Comparison of ENCODE assay signal across 23 mouse cellular contexts in the genomic region with DNA sequence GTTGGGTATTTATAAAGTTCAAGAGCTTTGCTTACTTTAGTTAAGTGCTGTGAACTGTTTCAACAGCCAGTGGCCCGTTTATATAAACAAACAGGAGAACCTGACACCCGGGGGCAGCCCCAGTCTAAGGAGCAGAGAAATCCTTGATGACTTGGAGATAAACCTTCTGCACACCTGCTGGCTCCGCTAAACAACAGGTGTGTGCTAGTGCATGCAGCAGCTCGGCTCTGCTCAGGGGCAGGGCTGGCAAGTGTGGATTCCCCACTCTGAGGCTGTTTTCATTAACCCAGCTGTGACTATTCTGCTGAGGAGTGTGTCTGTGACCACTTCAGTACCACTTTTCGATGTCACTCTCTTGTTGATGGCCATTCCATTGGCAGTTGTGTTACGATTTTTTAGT.
DNase-seq lines count a peak whose midpoint lies in the region; ATAC-seq and TF ChIP-seq lines count a peak whose summit lies in the region.
"Had no signal": no experiment of that assay in that cellular context is flagged by ENCODE, and none has a peak within 500 bp of the region (broad histone marks: within the 10 kb centered on the region; RNA-seq: fewer than 3 reads in every experiment).

No protein-coding gene starts in this region.

- no peak overlapping the region for H3K27ac ChIP-seq in kidney, embryonic 15.5 days
- H3K27ac ChIP-seq in kidney, adult 2 months (ENCODE audit: insufficient read depth, low read depth, low read length), result no peak overlapping the region
- no peak overlapping the region for H3K27ac ChIP-seq in midbrain, embryonic 11.5 days (ENCODE audit: low read depth, low read length)
- H3K27ac ChIP-seq in midbrain, embryonic 13.5 days, result no peak overlapping the region
- H3K27ac ChIP-seq: embryonic facial prominence, embryonic 12.5 days; forebrain, embryonic 12.5 days; heart, embryonic 15.5 days; hindbrain, embryonic 14.5 days; liver, embryonic 13.5 days; neural tube, embryonic 15.5 days had no signal

- no peak for DNase-seq in kidney, adult 2 months
- DNase-seq in midbrain, embryonic 11.5 days (ENCODE audit: low spot score, missing footprints), result peak; percentile 72
- peak; percentile 18 for DNase-seq in lung, postnatal 25 days (ENCODE audit: low spot score)
- no peak for DNase-seq in right cerebral cortex, postnatal 4 days
- DNase-seq in layer of hippocampus, postnatal 10 days (ENCODE audit: low spot score in 2 of 2), result no peak
- DNase-seq in cerebellum, adult 18-20 months, result no peak
- DNase-seq: adrenal gland, postnatal 25 days; cerebellum, adult 9-10 months; gastrocnemius, postnatal 36 days; heart, postnatal 4 days; kidney, postnatal 36 days; liver, embryonic 13.5 days; thymus, postnatal 36 days had no signal

- no peaks in the 10 kb centered on the region for H3K36me3 ChIP-seq in kidney, embryonic 15.5 days
- H3K36me3 ChIP-seq in kidney, adult 2 months (ENCODE audit: control insufficient read depth, insufficient read depth, low read length), result no peaks in the 10 kb centered on the region
- H3K36me3 ChIP-seq in midbrain, embryonic 11.5 days (ENCODE audit: control insufficient read depth, insufficient read depth, low read length), result no peaks in the 10 kb centered on the region
- H3K36me3 ChIP-seq in midbrain, embryonic 13.5 days, result no peaks in the 10 kb centered on the region
- H3K36me3 ChIP-seq: embryonic facial prominence, embryonic 12.5 days; forebrain, embryonic 12.5 days; heart, embryonic 15.5 days; liver, embryonic 13.5 days; neural tube, embryonic 15.5 days had no signal

- no peaks in the 10 kb centered on the region for H3K9me3 ChIP-seq in kidney, embryonic 15.5 days (replicated peaks)
- H3K9me3 ChIP-seq in midbrain, embryonic 11.5 days (ENCODE audit: control insufficient read depth, low read length), result no peaks in the 10 kb centered on the region
- no peaks in the 10 kb centered on the region for H3K9me3 ChIP-seq in midbrain, embryonic 13.5 days
- H3K9me3 ChIP-seq: embryonic facial prominence, embryonic 12.5 days; forebrain, embryonic 12.5 days; heart, embryonic 15.5 days; liver, embryonic 13.5 days; neural tube, embryonic 15.5 days had no signal

- H3K27me3 ChIP-seq in kidney, embryonic 15.5 days, result no peaks in the 10 kb centered on the region
- H3K27me3 ChIP-seq in kidney, adult 2 months (replicated peaks; ENCODE audit: control insufficient read depth, insufficient read depth, low read length), result no peaks in the 10 kb centered on the region
- no peaks in the 10 kb centered on the region for H3K27me3 ChIP-seq in midbrain, embryonic 11.5 days (ENCODE audit: control insufficient read depth, insufficient read depth, low read length)
- no peaks in the 10 kb centered on the region for H3K27me3 ChIP-seq in midbrain, embryonic 13.5 days
- H3K27me3 ChIP-seq: embryonic facial prominence, embryonic 12.5 days; forebrain, embryonic 12.5 days; heart, embryonic 15.5 days; liver, embryonic 13.5 days; neural tube, embryonic 15.5 days had no signal

- H3K4me3 ChIP-seq in kidney, embryonic 15.5 days (replicated peaks), result no peak overlapping the region
- no peak overlapping the region for H3K4me3 ChIP-seq in kidney, adult 2 months (ENCODE audit: insufficient read depth, low read depth, low read length)
- no peak overlapping the region for H3K4me3 ChIP-seq in midbrain, embryonic 11.5 days (ENCODE audit: low read depth, low read length)
- no peak overlapping the region for H3K4me3 ChIP-seq in midbrain, embryonic 13.5 days (replicated peaks)
- H3K4me3 ChIP-seq: embryonic facial prominence, embryonic 12.5 days; erythroblast, embryonic 14.5 days; forebrain, embryonic 12.5 days; heart, embryonic 15.5 days; liver, embryonic 13.5 days; neural tube, embryonic 15.5 days had no signal

- no peak for TF ChIP-seq POLR2A in kidney, adult 2 months (IDR thresholded peaks at IDR 0.05; ENCODE audit: low read depth, low read length)

- TF ChIP-seq CTCF in kidney, adult 2 months (conservative IDR thresholded peaks at IDR 0.05; ENCODE audit: insufficient read depth, insufficient read length, low read depth, low read length), result no peak

- no peak overlapping the region for H3K9ac ChIP-seq in kidney, embryonic 15.5 days
- no peak overlapping the region for H3K9ac ChIP-seq in midbrain, embryonic 11.5 days (ENCODE audit: low read length)
- H3K9ac ChIP-seq in midbrain, embryonic 13.5 days (replicated peaks), result no peak overlapping the region
- H3K9ac ChIP-seq: embryonic facial prominence, embryonic 12.5 days; forebrain, embryonic 12.5 days; heart, embryonic 15.5 days; hindbrain, embryonic 14.5 days; liver, embryonic 13.5 days; neural tube, embryonic 15.5 days had no signal

- peaks cover 31% of the 10 kb centered on the region for H3K4me1 ChIP-seq in kidney, embryonic 15.5 days
- H3K4me1 ChIP-seq in kidney, adult 2 months (ENCODE audit: control insufficient read depth, insufficient read depth, low read length), result peaks cover 6% of the 10 kb centered on the region; the same call in 1 of the 2 replicates
- H3K4me1 ChIP-seq in midbrain, embryonic 11.5 days (ENCODE audit: control insufficient read depth, insufficient read depth, low read length), result no peaks in the 10 kb centered on the region
- peaks cover 9% of the 10 kb centered on the region for H3K4me1 ChIP-seq in midbrain, embryonic 13.5 days (replicated peaks)
- H3K4me1 ChIP-seq: forebrain, embryonic 12.5 days; liver, embryonic 13.5 days; neural tube, embryonic 15.5 days had no signal

- WGBS in kidney, embryonic 15.5 days, result 30% methylated on average over 6 of the region's 6 CpGs
- WGBS in kidney, adult 2 months, result 38% methylated on average over 6 of the region's 6 CpGs
- WGBS in midbrain, embryonic 11.5 days, result 75% methylated on average over 6 of the region's 6 CpGs
- 77% methylated on average over 6 of the region's 6 CpGs for WGBS in midbrain, embryonic 13.5 days

- no peak overlapping the region for H3K4me2 ChIP-seq in kidney, embryonic 15.5 days
- no peak overlapping the region for H3K4me2 ChIP-seq in midbrain, embryonic 11.5 days
- no peak overlapping the region for H3K4me2 ChIP-seq in midbrain, embryonic 13.5 days (replicated peaks)
- H3K4me2 ChIP-seq: embryonic facial prominence, embryonic 12.5 days; forebrain, embryonic 12.5 days; heart, embryonic 15.5 days; hindbrain, embryonic 14.5 days; liver, embryonic 13.5 days; neural tube, embryonic 15.5 days had no signal

- ATAC-seq in kidney, embryonic 15.5 days (replicated peaks; ENCODE audit: low FRiP score), result peak; percentile 77
- no peak for ATAC-seq in midbrain, embryonic 11.5 days (ENCODE audit: low FRiP score)
- no peak for ATAC-seq in midbrain, embryonic 13.5 days
- ATAC-seq: inflammation-experienced regulatory T-cells, adult 6 months; midbrain, embryonic 16.5 days had no signal

Comparison
In these comparisons a context has a peak if more than half of its experiments do, and no peak if none do; other contexts are left out.
1. DNase-seq: peak in midbrain, embryonic 11.5 days (single experiment) and lung, postnatal 25 days (single experiment); none in kidney, adult 2 months (single experiment), right cerebral cortex, postnatal 4 days (single experiment), layer of hippocampus, postnatal 10 days (0 of 2) and cerebellum, adult 18-20 months (0 of 2).